Mouse (Mus musculus) lung, embryonic 16.5 days (tissue): ENCODE measurements around the gene Nrip3. TPM values are rescaled to one million over a fixed set of nuclear protein-coding genes. Genes with fewer than 3 reads are reported as not detected.
A peak's percentile ranks its signal among the peaks of the same experiment; 100 is the strongest.

Source experiments
- ATAC-seq: fragments of 200-750 bp; cut with Nextera tagmentation; 2 replicates; pipeline ENCODE4 v1.8.0; 2017; ENCODE audit warnings: low read depth, mild to moderate bottlenecking, moderate library complexity
- H3K27ac ChIP-seq: fragments of 300-500 bp; sonication (generic); 2 replicates; pipeline ENCODE4 v1.5.1; 2014; ENCODE audit warnings: mild to moderate bottlenecking, control low read depth, low read length
- H3K27me3 ChIP-seq: fragments of 300-500 bp; sonication (generic); 2 replicates; pipeline ENCODE4 v1.6.1; 2014; ENCODE audit warnings: low read depth, low read length, mixed read lengths; ENCODE audit not compliant: control insufficient read depth, insufficient read depth
- H3K36me3 ChIP-seq: fragments of 300-500 bp; sonication (generic); 2 replicates; pipeline ENCODE4 v1.6.1; 2014; ENCODE audit warnings: low read length; ENCODE audit not compliant: control insufficient read depth, insufficient read depth
- H3K4me1 ChIP-seq: fragments of 300-500 bp; sonication (generic); replicated peaks from 2 replicates; pipeline ENCODE4 v1.6.1; 2014; ENCODE audit warnings: low read length, mixed read lengths; ENCODE audit not compliant: control insufficient read depth, insufficient read depth
- H3K4me2 ChIP-seq: fragments of 300-500 bp; sonication (generic); 2 replicates; pipeline ENCODE4 v1.6.1; 2014; ENCODE audit warnings: low read depth, low read length, control low read depth
- H3K4me3 ChIP-seq: fragments of 300-500 bp; sonication (generic); 2 replicates; pipeline ENCODE4 v1.5.1; 2014; ENCODE audit warnings: mild to moderate bottlenecking, low read length, control low read depth
- H3K9ac ChIP-seq: fragments of 300-500 bp; sonication (generic); 2 replicates; pipeline ENCODE4 v1.6.1; 2014; ENCODE audit warnings: low read length, control low read depth
- H3K9me3 ChIP-seq: fragments of 300-500 bp; sonication (generic); 2 replicates; pipeline ENCODE4 v1.6.1; 2016; ENCODE audit warnings: low read length; ENCODE audit not compliant: control insufficient read depth
- WGBS: fragments of 180-500 bp; shearing (Covaris S2); extraction: QIAGEN DNeasy Blood & Tissue Kit; methylation state at CpG from one replicate; pipeline ENCODE4 v1.1.7; 2014; 5-methylcytosine and 5-hydroxymethylcytosine counted together
- polyA plus RNA-seq: library from polyadenylated mRNA; unstranded; fragments of >200 nt; fragmentation: Nextera tagmentation; extraction: Ambion mirVana; gene quantifications from 2 replicates; pipeline ENCODE4 v1.2.1, GENCODE M21; 2015

The Nrip3 gene
- polyA plus RNA-seq, result 0.34 and 0.55 TPM in 2 replicates

- 2% methylated on average over 52 of the region's 52 CpGs for WGBS
- H3K4me1 ChIP-seq, result peaks cover 9% of the 10 kb centered on the region; the same call in 1 of the 2 replicates
- H3K27me3 ChIP-seq, result peaks cover 45% of the 10 kb centered on the region
- H3K9ac ChIP-seq, result peak within 1 kb of the TSS; percentile 54
- peak within 1 kb of the TSS; percentile 97 for H3K4me2 ChIP-seq
- H3K9me3 ChIP-seq, result no peaks in the 10 kb centered on the region
- H3K4me3 ChIP-seq, result peak within 1 kb of the TSS; percentile 55
- no peaks in the 10 kb centered on the region for H3K36me3 ChIP-seq
- H3K27ac ChIP-seq, result no peak within 1 kb of the TSS
- peak; percentile 89 for ATAC-seq
Observed at GRCm38 (mm10) chr7:109781470-109782203, at the start of gene Nrip3. Gene Nrip3 (minus strand): TSS chr7:109782025.

- H3K27ac ChIP-seq, result no peak overlapping the region
- H3K4me2 ChIP-seq, result no peak overlapping the region
- whole genome bisulfite sequencing, result 34% methylated on average over 2 of the region's 2 CpGs
- no peaks in the 10 kb centered on the region for H3K27me3 ChIP-seq
- H3K9ac ChIP-seq, result no peak overlapping the region
- no peak for ATAC-seq
- H3K4me1 ChIP-seq, result peaks cover 10% of the 10 kb centered on the region; the same call in 1 of the 2 replicates
- no peaks in the 10 kb centered on the region for H3K9me3 ChIP-seq
- no peak overlapping the region for H3K4me3 ChIP-seq
- H3K36me3 ChIP-seq, result no peaks in the 10 kb centered on the region
Observed at GRCm38 (mm10) chr7:109831376-109831775, 49.6 kb upstream of the Nrip3 start.

- WGBS, result 47% methylated on average over 8 of the region's 8 CpGs
Observed at GRCm38 (mm10) chr7:109826911-109827310, 45.1 kb upstream of the Nrip3 start.

GRCm38 (mm10) chr7:109825293-109825692 lies 43.5 kb upstream of the Nrip3 start:
- H3K27me3 ChIP-seq, result no peaks in the 10 kb centered on the region
- no peak overlapping the region for H3K9ac ChIP-seq
- H3K36me3 ChIP-seq, result no peaks in the 10 kb centered on the region
- peak; percentile 92 for ATAC-seq
- H3K9me3 ChIP-seq, result no peaks in the 10 kb centered on the region
- peak overlapping the region; percentile 31 for H3K4me2 ChIP-seq
- H3K4me1 ChIP-seq, result peaks cover 14% of the 10 kb centered on the region
- 23% methylated on average over 14 of the region's 14 CpGs for WGBS
- peak overlapping the region; percentile 67 for H3K27ac ChIP-seq
- H3K4me3 ChIP-seq, result no peak overlapping the region

More at GRCm38 (mm10) chr7:109826911-109827310, 45.1 kb upstream of the Nrip3 start:
- Histone ChIP-seq H3K4me2 (no peak overlapping the region), H3K4me1 (peaks cover 14% of the 10 kb centered on the region), H3K27ac (peak overlapping the region; percentile 65; the same call in 1 of the 2 replicates), H3K36me3 (no peaks in the 10 kb centered on the region), H3K9ac (no peak overlapping the region), H3K27me3 (no peaks in the 10 kb centered on the region), H3K4me3 (no peak overlapping the region), H3K9me3 (no peaks in the 10 kb centered on the region)
- ATAC-seq, result peak; percentile 53

- Histone ChIP-seq H3K27ac (no peak overlapping the region), H3K4me1 (no peaks in the 10 kb centered on the region), H3K9me3 (no peaks in the 10 kb centered on the region), H3K36me3 (no peaks in the 10 kb centered on the region), H3K4me2 (no peak overlapping the region), H3K4me3 (no peak overlapping the region), H3K9ac (no peak overlapping the region), H3K27me3 (no peaks in the 10 kb centered on the region)
- 65% methylated on average over 4 of the region's 4 CpGs for WGBS
- ATAC-seq, result no peak
Observed at GRCm38 (mm10) chr7:109818600-109818999, 36.8 kb upstream of the Nrip3 start.

GRCm38 (mm10) chr7:109817954-109818353 lies 36.1 kb upstream of the Nrip3 start:
- no peaks in the 10 kb centered on the region for H3K27me3 ChIP-seq
- no peak overlapping the region for H3K4me3 ChIP-seq
- H3K27ac ChIP-seq, result no peak overlapping the region
- no peak overlapping the region for H3K4me2 ChIP-seq
- no peaks in the 10 kb centered on the region for H3K4me1 ChIP-seq
- no peak overlapping the region for H3K9ac ChIP-seq
- ATAC-seq, result no peak
- H3K36me3 ChIP-seq, result no peaks in the 10 kb centered on the region
- no peaks in the 10 kb centered on the region for H3K9me3 ChIP-seq

- 72% methylated on average over 4 of the region's 4 CpGs for WGBS
- Histone ChIP-seq H3K4me1 (no peaks in the 10 kb centered on the region), H3K4me2 (no peak overlapping the region), H3K36me3 (no peaks in the 10 kb centered on the region), H3K9ac (no peak overlapping the region), H3K27ac (no peak overlapping the region), H3K4me3 (no peak overlapping the region), H3K9me3 (no peaks in the 10 kb centered on the region), H3K27me3 (no peaks in the 10 kb centered on the region)
- ATAC-seq, result no peak
Observed at GRCm38 (mm10) chr7:109813330-109814140, 31.7 kb upstream of the Nrip3 start.

GRCm38 (mm10) chr7:109807616-109808485 lies 26.0 kb upstream of the Nrip3 start:
- 81% methylated on average over 8 of the region's 8 CpGs for WGBS

More at GRCm38 (mm10) chr7:109807616-109808485, 26.0 kb upstream of the Nrip3 start:
- no peaks in the 10 kb centered on the region for H3K36me3 ChIP-seq
- no peak overlapping the region for H3K9ac ChIP-seq
- no peaks in the 10 kb centered on the region for H3K4me1 ChIP-seq
- no peak overlapping the region for H3K4me3 ChIP-seq
- no peaks in the 10 kb centered on the region for H3K27me3 ChIP-seq
- no peak for ATAC-seq
- no peaks in the 10 kb centered on the region for H3K9me3 ChIP-seq
- H3K4me2 ChIP-seq, result no peak overlapping the region
- no peak overlapping the region for H3K27ac ChIP-seq
